Mouse (Mus musculus) heart, postnatal 14 days (tissue): ENCODE measurements around the gene Rbms3. TPM values are rescaled to one million over a fixed set of nuclear protein-coding genes. Genes with fewer than 3 reads are reported as not detected.
A peak's percentile ranks its signal among the peaks of the same experiment; 100 is the strongest.

Source experiments
- DNase-seq, 2 experiments: peaks; one replicate each; pipeline ENCODE4 v3.0.0; 2021 to 2022
- intact Hi-C: fragments of 180-260 bp; cut with DNase I; formaldehyde crosslinking; loops from one replicate; pipeline ENCODE4 v1.15.1; 2025
- total RNA-seq, 2 experiments: library from RNA; stranded (reverse); gene quantifications; 2 replicates each; pipeline ENCODE4 v1.2.3; 2021

Gene Rbms3
- total RNA-seq, 2 experiments from 2014 or later: 17.7 to 18.6 TPM

- intact Hi-C loops: no loop called here
- no peak for DNase-seq
These were observed 557.1 kb downstream of the Rbms3 start for GRCm38 (mm10) chr9:117072433-117073099.

- intact Hi-C loops: no loop called here
- DNase-seq: no peak
These were observed 559.1 kb downstream of the Rbms3 start for GRCm38 (mm10) chr9:117070616-117071015.

GRCm38 (mm10) chr9:117069232-117069631 lies 560.5 kb downstream of the Rbms3 start:
- DNase-seq: no peak
- intact Hi-C loops: no loop called here

GRCm38 (mm10) chr9:117067703-117068419 lies 561.9 kb downstream of the Rbms3 start:
- intact Hi-C loops: no loop called here
- DNase-seq: no peak

GRCm38 (mm10) chr9:117066502-117066901 lies 563.2 kb downstream of the Rbms3 start:
- intact Hi-C loops: no loop called here

GRCm38 (mm10) chr9:117065601-117066000 lies 564.1 kb downstream of the Rbms3 start:
- intact Hi-C loops: no loop called here
- DNase-seq: no peak

More at GRCm38 (mm10) chr9:117066502-117066901, 563.2 kb downstream of the Rbms3 start:
- DNase-seq: no peak

GRCm38 (mm10) chr9:117059586-117059985 lies 570.1 kb downstream of the Rbms3 start:
- intact Hi-C loops: loop anchor here (10.0 kb wide), 1 partner anchor 195 kb away; no protein-coding TSS in a partner anchor

GRCm38 (mm10) chr9:117059135-117059534 lies 570.6 kb downstream of the Rbms3 start:
- intact Hi-C loops: loop anchor here (10.0 kb wide), 1 partner anchor 196 kb away; no protein-coding TSS in a partner anchor
- no peak for DNase-seq

More at GRCm38 (mm10) chr9:117059586-117059985, 570.1 kb downstream of the Rbms3 start:
- DNase-seq: peak; percentile 34 to 48

GRCm38 (mm10) chr9:117051935-117052334 lies 577.8 kb downstream of the Rbms3 start:
- no peak for DNase-seq
- intact Hi-C loops: loop anchor here (10.0 kb wide), 1 partner anchor 203 kb away; no protein-coding TSS in a partner anchor

GRCm38 (mm10) chr9:117048641-117049040 lies 581.1 kb downstream of the Rbms3 start:
- DNase-seq: no peak
- intact Hi-C loops: no loop called here

- no peak for DNase-seq
- intact Hi-C loops: no loop called here
These were observed 587.7 kb downstream of the Rbms3 start for GRCm38 (mm10) chr9:117041993-117042366.

GRCm38 (mm10) chr9:117041291-117041992 lies 588.3 kb downstream of the Rbms3 start:
- intact Hi-C loops: no loop called here
- DNase-seq: no peak

GRCm38 (mm10) chr9:117039941-117040453 lies 589.7 kb downstream of the Rbms3 start:
- intact Hi-C loops: no loop called here
- DNase-seq: peak; percentile 47 to 61

GRCm38 (mm10) chr9:117032690-117033089 lies 597.0 kb downstream of the Rbms3 start:
- intact Hi-C loops: no loop called here
- DNase-seq: no peak

- intact Hi-C loops: no loop called here
- DNase-seq: no peak
These were observed 598.5 kb downstream of the Rbms3 start for GRCm38 (mm10) chr9:117031237-117031636.

- peak; percentile 95 to 96 for DNase-seq
- intact Hi-C loops: no loop called here
These were observed 598.9 kb downstream of the Rbms3 start for GRCm38 (mm10) chr9:117030837-117031236.

GRCm38 (mm10) chr9:117029953-117030352 lies 599.8 kb downstream of the Rbms3 start:
- DNase-seq: no peak
- intact Hi-C loops: no loop called here

GRCm38 (mm10) chr9:117028586-117028985 lies 601.1 kb downstream of the Rbms3 start:
- intact Hi-C loops: no loop called here
- DNase-seq: no peak

- DNase-seq: no peak
- intact Hi-C loops: no loop called here
These were observed 607.6 kb downstream of the Rbms3 start for GRCm38 (mm10) chr9:117022086-117022485.

GRCm38 (mm10) chr9:117021506-117021905 lies 608.2 kb downstream of the Rbms3 start:
- no peak for DNase-seq
- intact Hi-C loops: no loop called here

GRCm38 (mm10) chr9:117020216-117020615 lies 609.5 kb downstream of the Rbms3 start:
- no peak for DNase-seq
- intact Hi-C loops: no loop called here
